Mouse (Mus musculus) forebrain, embryonic 11.5 days (tissue): Measurements from ENCODE around the gene Cdc45. TPM values are rescaled to one million over a fixed set of nuclear protein-coding genes. Genes with fewer than 3 reads are reported as not detected.

Experiments
- ATAC-seq: fragments of 200-750 bp; cut with Nextera tagmentation; replicated peaks from 2 replicates; pipeline ENCODE4 v1.8.0; 2017; ENCODE audit warnings: moderate TSS enrichment; ENCODE audit not compliant: low FRiP score
- DNase-seq: peaks from one replicate; pipeline ENCODE4 v3.0.0-alpha.2; 2017; ENCODE audit warnings: low spot score
- H3K27ac ChIP-seq: fragments of 300-500 bp; sonication (generic); 2 replicates; pipeline ENCODE4 v1.5.1; 2014; ENCODE audit warnings: low read depth, low read length
- H3K27me3 ChIP-seq: fragments of 300-500 bp; sonication (generic); 2 replicates; pipeline ENCODE4 v1.6.1; 2014; ENCODE audit warnings: mild to moderate bottlenecking, low read length, mixed read lengths; ENCODE audit not compliant: control insufficient read depth, insufficient read depth
- H3K36me3 ChIP-seq: fragments of 300-500 bp; sonication (generic); 2 replicates; pipeline ENCODE4 v1.6.1; 2014; ENCODE audit warnings: mild to moderate bottlenecking, low read length, moderate library complexity, mixed read lengths; ENCODE audit not compliant: control insufficient read depth, insufficient read depth
- H3K4me1 ChIP-seq: fragments of 300-500 bp; sonication (generic); replicated peaks from 2 replicates; pipeline ENCODE4 v1.6.1; 2014; ENCODE audit warnings: low read length, mixed read lengths; ENCODE audit not compliant: control insufficient read depth, insufficient read depth
- H3K4me2 ChIP-seq: fragments of 300-500 bp; sonication (generic); 2 replicates; pipeline ENCODE4 v1.6.1; 2014; ENCODE audit warnings: low read depth, mild to moderate bottlenecking, low read length, moderate library complexity, mixed read lengths; ENCODE audit not compliant: severe bottlenecking
- H3K4me3 ChIP-seq: fragments of 300-500 bp; sonication (generic); 2 replicates; pipeline ENCODE4 v1.5.1; 2014; ENCODE audit warnings: low read depth, low read length
- H3K9ac ChIP-seq: fragments of 300-500 bp; sonication (generic); 2 replicates; pipeline ENCODE4 v1.6.1; 2014; ENCODE audit warnings: low read length
- H3K9me3 ChIP-seq: fragments of 300-500 bp; sonication (generic); 2 replicates; pipeline ENCODE4 v1.6.1; 2016; ENCODE audit warnings: low read length, mixed read lengths; ENCODE audit not compliant: control insufficient read depth
- WGBS: fragments of 180-500 bp; shearing (Covaris S2); extraction: QIAGEN DNeasy Blood & Tissue Kit; methylation state at CpG from one replicate; pipeline ENCODE4 v1.1.7; 2014; 5-methylcytosine and 5-hydroxymethylcytosine counted together
- polyA plus RNA-seq: library from polyadenylated mRNA; unstranded; fragments of >200 nt; fragmentation: Nextera tagmentation; extraction: Ambion mirVana; gene quantifications from 2 replicates; pipeline ENCODE4 v1.2.1, GENCODE M21; 2014

The Cdc45 gene
- polyA plus RNA-seq, 1 experiment from 2014 or later = 75.8 TPM

GRCm38 (mm10) chr16:18836073-18836467, 24.3 kb upstream of the Cdc45 start:
- Histone ChIP-seq H3K9ac (peak overlapping the region; percentile 84; the same call in 1 of the 2 replicates), H3K27me3 (no peaks in the 10 kb centered on the region), H3K4me3 (peak overlapping the region; percentile 87), H3K4me1 (0 out of 2 replicates have a peak, but pooled peaks cover 3% of the 10 kb centered on the region), H3K36me3 (peaks cover 2% of the 10 kb centered on the region; the same call in 1 of the 2 replicates), H3K9me3 (no peaks in the 10 kb centered on the region), H3K27ac (no peak overlapping the region), H3K4me2 (peak overlapping the region; percentile 72; the same call in 1 of the 2 replicates)
- WGBS = 28% methylated on average over 3 of the region's 3 CpGs
- ATAC-seq (peak; percentile 16; the same call in 1 of the 2 replicates), DNase-seq (no peak)

- Histone ChIP-seq H3K4me1 (0 out of 2 replicates have a peak, but pooled peaks cover 3% of the 10 kb centered on the region), H3K36me3 (peaks cover 2% of the 10 kb centered on the region; the same call in 1 of the 2 replicates), H3K4me3 (no peak overlapping the region), H3K4me2 (no peak overlapping the region), H3K9ac (no peak overlapping the region), H3K9me3 (no peaks in the 10 kb centered on the region), H3K27me3 (no peaks in the 10 kb centered on the region), H3K27ac (no peak overlapping the region)
- 78% methylated on average over 2 of the region's 2 CpGs for WGBS
- DNase-seq = no peak
- ATAC-seq = no peak
These were observed 21.7 kb upstream of the Cdc45 start for GRCm38 (mm10) chr16:18833486-18833885.

GRCm38 (mm10) chr16:18829102-18829501, 17.3 kb upstream of the Cdc45 start:
- no peak for DNase-seq
- H3K27ac ChIP-seq = no peak overlapping the region
- 93% methylated on average over 6 of the region's 6 CpGs for WGBS
- no peak overlapping the region for H3K4me2 ChIP-seq
- ATAC-seq = no peak
- no peaks in the 10 kb centered on the region for H3K9me3 ChIP-seq
- H3K9ac ChIP-seq = no peak overlapping the region
- peaks cover 2% of the 10 kb centered on the region; the same call in 1 of the 2 replicates for H3K36me3 ChIP-seq
- no peak overlapping the region for H3K4me3 ChIP-seq
- no peaks in the 10 kb centered on the region for H3K27me3 ChIP-seq
- H3K4me1 ChIP-seq = no peaks in the 10 kb centered on the region

- ATAC-seq (no peak), DNase-seq (no peak)
- Histone ChIP-seq H3K9ac (no peak overlapping the region), H3K27me3 (no peaks in the 10 kb centered on the region), H3K27ac (no peak overlapping the region), H3K4me1 (no peaks in the 10 kb centered on the region), H3K4me3 (no peak overlapping the region), H3K36me3 (peaks cover 2% of the 10 kb centered on the region; the same call in 1 of the 2 replicates), H3K4me2 (no peak overlapping the region), H3K9me3 (no peaks in the 10 kb centered on the region)
- WGBS = 88% methylated on average over 3 of the region's 3 CpGs
These were observed 16.8 kb upstream of the Cdc45 start for GRCm38 (mm10) chr16:18828630-18829029.

GRCm38 (mm10) chr16:18822925-18823324, 11.1 kb upstream of the Cdc45 start:
- Histone ChIP-seq H3K27me3 (no peaks in the 10 kb centered on the region), H3K36me3 (peaks cover 26% of the 10 kb centered on the region; the same call in 1 of the 2 replicates), H3K9me3 (no peaks in the 10 kb centered on the region), H3K4me2 (no peak overlapping the region), H3K27ac (no peak overlapping the region), H3K9ac (no peak overlapping the region), H3K4me3 (no peak overlapping the region), H3K4me1 (no peaks in the 10 kb centered on the region)
- ATAC-seq (no peak), DNase-seq (no peak)
- WGBS = 79% methylated on average over 4 of the region's 4 CpGs

GRCm38 (mm10) chr16:18822356-18822755, 10.6 kb upstream of the Cdc45 start:
- Histone ChIP-seq H3K4me3 (no peak overlapping the region), H3K9me3 (no peaks in the 10 kb centered on the region), H3K4me2 (no peak overlapping the region), H3K27me3 (no peaks in the 10 kb centered on the region), H3K36me3 (peaks cover 26% of the 10 kb centered on the region; the same call in 1 of the 2 replicates), H3K27ac (no peak overlapping the region), H3K4me1 (no peaks in the 10 kb centered on the region), H3K9ac (no peak overlapping the region)
- no peak for ATAC-seq
- 90% methylated on average over 1 of the region's 1 CpGs for WGBS
- DNase-seq = no peak

- Histone ChIP-seq H3K9ac (peak overlapping the region; percentile 80), H3K36me3 (peaks cover 7% of the 10 kb centered on the region; the same call in 1 of the 2 replicates), H3K4me2 (peak overlapping the region; percentile 83), H3K27ac (no peak overlapping the region), H3K4me1 (peaks cover 5% of the 10 kb centered on the region; the same call in 1 of the 2 replicates), H3K4me3 (peak overlapping the region; percentile 78), H3K27me3 (no peaks in the 10 kb centered on the region), H3K9me3 (no peaks in the 10 kb centered on the region)
- WGBS = 2% methylated on average over 31 of the region's 31 CpGs
- DNase-seq = no peak
- ATAC-seq = peak; percentile 61
These were observed 661 bp upstream of the Cdc45 start for GRCm38 (mm10) chr16:18812385-18812910.

GRCm38 (mm10) chr16:18811032-18811431, 755 bp downstream of the Cdc45 start:
- no peaks in the 10 kb centered on the region for H3K27me3 ChIP-seq
- no peak for DNase-seq
- peak overlapping the region; percentile 78 for H3K4me3 ChIP-seq
- peak overlapping the region; percentile 83 for H3K4me2 ChIP-seq
- peaks cover 5% of the 10 kb centered on the region; the same call in 1 of the 2 replicates for H3K4me1 ChIP-seq
- H3K9me3 ChIP-seq = no peaks in the 10 kb centered on the region
- H3K36me3 ChIP-seq = peaks cover 11% of the 10 kb centered on the region; the same call in 1 of the 2 replicates
- peak overlapping the region; percentile 80 for H3K9ac ChIP-seq
- WGBS = 10% methylated on average over 5 of the region's 5 CpGs
- no peak; the same call in 1 of the 2 replicates for ATAC-seq
- H3K27ac ChIP-seq = 0 out of 2 replicates have a peak overlapping the region, but pooled peaks have one; percentile 77

- no peak overlapping the region for H3K27ac ChIP-seq
These were observed 2.8 kb downstream of the Cdc45 start for GRCm38 (mm10) chr16:18809001-18809400.

More at GRCm38 (mm10) chr16:18809001-18809400, 2.8 kb downstream of the Cdc45 start:
- H3K4me1 ChIP-seq = peaks cover 5% of the 10 kb centered on the region; the same call in 1 of the 2 replicates
- no peaks in the 10 kb centered on the region for H3K9me3 ChIP-seq
- ATAC-seq (no peak), DNase-seq (no peak)
- no peak overlapping the region for H3K9ac ChIP-seq
- no peak overlapping the region for H3K4me2 ChIP-seq
- H3K4me3 ChIP-seq = no peak overlapping the region
- no peaks in the 10 kb centered on the region for H3K27me3 ChIP-seq
- H3K36me3 ChIP-seq = peaks cover 18% of the 10 kb centered on the region
- 91% methylated on average over 5 of the region's 5 CpGs for WGBS
